Mouse (Mus musculus) heart, postnatal 0 days (tissue): ENCODE results near the gene Unk.

Experiments used
- CTCF ChIP-seq: IDR thresholded peaks from 2 replicates; pipeline ENCODE4 v1.5.1; 2016; ENCODE audit warnings: antibody characterized with exemption, control low read depth, low read depth
- EP300 ChIP-seq: IDR thresholded peaks from 2 replicates; pipeline ENCODE4 v1.6.1; 2016; ENCODE audit warnings: antibody characterized with exemption, low read depth

GRCm38 (mm10) chr11:116036671-116037070, 6.5 kb downstream of the Unk start:
- TF ChIP-seq CTCF = no peak
- TF ChIP-seq EP300 = no peak
